Mouse (Mus musculus) myocyte (in vitro differentiated cells): ENCODE data around the gene Jmjd1c. TPM values are rescaled to one million over a fixed set of nuclear protein-coding genes. Genes with fewer than 3 reads are reported as not detected.

Source experiments
- H3K27me3 ChIP-seq: one replicate; pipeline ENCODE4 v1.6.1; 2011; ENCODE audit not compliant: control insufficient read depth, insufficient read depth, insufficient read length
- H3K36me3 ChIP-seq: one replicate; pipeline ENCODE4 v1.6.1; 2011; ENCODE audit not compliant: control insufficient read depth, insufficient read depth
- H3K4me2 ChIP-seq: one replicate; pipeline ENCODE4 v1.6.1; 2011; ENCODE audit warnings: low read depth, control low read depth
- H3K4me3 ChIP-seq: one replicate; pipeline ENCODE4 v1.5.1; 2011; ENCODE audit warnings: mild to moderate bottlenecking, control low read depth, moderate library complexity
- H3K79me2 ChIP-seq: one replicate; pipeline ENCODE4 v1.6.1; 2011; ENCODE audit not compliant: control insufficient read depth, insufficient read depth
- H3ac ChIP-seq: one replicate; pipeline ENCODE4 v1.6.1; 2011; ENCODE audit not compliant: control insufficient read depth, insufficient read length
- CEBPB ChIP-seq: IDR thresholded peaks from 2 replicates; pipeline ENCODE4 v1.6.1; 2011; ENCODE audit warnings: mild to moderate bottlenecking, moderate library complexity; ENCODE audit not compliant: poor library complexity, insufficient read depth, severe bottlenecking
- E2F4 ChIP-seq: IDR thresholded peaks from one replicate; pipeline ENCODE4 v1.6.1; 2011; ENCODE audit warnings: mild to moderate bottlenecking, control low read depth, moderate library complexity; ENCODE audit not compliant: insufficient read depth
- MAX ChIP-seq: IDR thresholded peaks from one replicate; pipeline ENCODE4 v1.6.1; 2011; ENCODE audit warnings: low read depth, mild to moderate bottlenecking, control low read depth
- MYOD1 ChIP-seq, 3 experiments: IDR thresholded peaks; one replicate each; pipeline ENCODE4 v1.6.1; 2011; ENCODE audit warnings: control low read depth in 2 of 3, low read depth in 2 of 3, mild to moderate bottlenecking in 2 of 3, moderate library complexity in 1 of 3; ENCODE audit not compliant: insufficient read length in 2 of 3, control insufficient read depth in 1 of 3
- MYOG ChIP-seq, 3 experiments: IDR thresholded peaks; one replicate each; pipeline ENCODE4 v1.6.1; 2011; ENCODE audit warnings: control low read depth in 2 of 3, low read depth in 2 of 3, mild to moderate bottlenecking in 2 of 3; ENCODE audit not compliant: insufficient read length in 2 of 3, control insufficient read depth in 1 of 3, insufficient read depth in 1 of 3
- POLR2A ChIP-seq: IDR thresholded peaks from one replicate; pipeline ENCODE4 v1.6.1; 2011; ENCODE audit warnings: low read depth, mild to moderate bottlenecking, control low read depth, moderate library complexity; ENCODE audit not compliant: insufficient read length
- POLR2AphosphoS2 ChIP-seq: IDR thresholded peaks from one replicate; pipeline ENCODE4 v1.6.1; 2011; ENCODE audit warnings: low read depth, control low read depth; ENCODE audit not compliant: insufficient read length
- REST ChIP-seq: IDR thresholded peaks from one replicate; pipeline ENCODE4 v1.6.1; 2011; ENCODE audit warnings: mild to moderate bottlenecking, control low read depth, moderate library complexity; ENCODE audit not compliant: insufficient read depth, insufficient read length
- SRF ChIP-seq: IDR thresholded peaks from one replicate; pipeline ENCODE4 v1.6.1; 2011; ENCODE audit warnings: low read depth; ENCODE audit not compliant: control insufficient read depth, insufficient read length
- TCF12 ChIP-seq: IDR thresholded peaks from one replicate; pipeline ENCODE4 v1.6.1; 2011; ENCODE audit warnings: mild to moderate bottlenecking, control low read depth; ENCODE audit not compliant: poor library complexity, insufficient read depth, severe bottlenecking
- TCF3 ChIP-seq: IDR thresholded peaks from one replicate; pipeline ENCODE4 v1.6.1; 2011; ENCODE audit warnings: low read depth, control low read depth; ENCODE audit not compliant: insufficient read length
- USF1 ChIP-seq: IDR thresholded peaks from one replicate; pipeline ENCODE4 v1.6.1; 2011; ENCODE audit warnings: low read depth, mild to moderate bottlenecking, control low read depth, moderate library complexity
- polyA plus RNA-seq: library from polyadenylated mRNA; unstranded; fragments of >200 nt; fragmentation: generic; extraction: Trizol; gene quantifications from one replicate; pipeline ENCODE4 v1.2.1, GENCODE M21; 2012; ENCODE audit warnings: missing spikeins

Jmjd1c gene
- polyA plus RNA-seq, 1 experiment = 5.6 TPM

DNA sequence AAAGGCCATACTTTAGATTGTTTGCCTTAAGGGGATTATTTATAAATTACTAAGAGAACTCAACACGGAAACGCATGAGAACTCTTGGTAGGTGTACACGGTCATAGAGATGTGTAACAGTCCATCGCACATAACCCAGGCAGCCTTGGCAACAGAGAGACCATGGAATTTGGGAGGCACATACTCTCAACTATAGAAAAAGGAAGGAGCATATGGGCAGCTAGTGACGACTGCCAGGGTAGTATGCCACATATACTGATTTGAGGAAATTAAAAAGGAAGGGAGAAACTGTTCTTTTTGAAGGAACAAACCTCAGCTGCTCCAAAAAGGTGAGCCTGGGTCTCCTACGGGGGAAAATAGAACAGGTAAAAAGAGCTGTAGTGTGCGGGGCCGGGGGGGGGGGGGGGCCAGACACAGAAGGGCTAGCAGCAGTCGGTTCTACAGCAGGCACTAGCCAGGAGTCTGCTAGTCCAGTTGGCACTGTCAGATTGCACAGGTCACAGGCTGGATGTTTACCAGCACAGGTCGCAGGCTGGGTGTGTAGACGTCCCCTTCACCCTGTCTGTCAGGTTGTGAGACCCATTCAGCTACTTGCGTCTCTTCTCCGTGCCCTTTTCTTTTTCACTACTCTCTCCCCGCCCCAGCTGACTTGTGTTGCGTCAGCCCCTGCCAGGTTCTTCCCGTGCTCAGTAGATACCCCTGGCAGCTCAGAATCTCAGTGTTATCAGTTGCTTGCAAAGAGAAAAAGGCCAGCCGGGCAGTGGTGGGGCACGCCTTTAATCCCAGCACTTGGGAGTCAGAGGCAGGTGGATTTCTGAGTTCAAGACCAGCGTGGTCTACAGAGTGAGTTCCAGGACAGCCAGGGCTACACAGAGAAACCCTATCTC, 9.6 kb downstream of the Jmjd1c start:
- Histone ChIP-seq H3K4me3 (no peak overlapping the region), H3K36me3 (peaks cover 5% of the 10 kb centered on the region), H3K79me2 (peaks cover 95% of the 10 kb centered on the region), H3ac (no peak overlapping the region), H3K27me3 (no peaks in the 10 kb centered on the region), H3K4me2 (no peak overlapping the region)
- no peak for TF ChIP-seq USF1
- TF ChIP-seq POLR2AphosphoS2 = no peak
- TF ChIP-seq REST = no peak
- TF ChIP-seq MYOD1 (IDR thresholded peaks at IDR 0.05; ENCODE audit: control insufficient read depth in 1 of 3, insufficient read length in 2 of 3, low read depth in 2 of 3) = no peak
- TF ChIP-seq E2F4 = no peak
- no peak for TF ChIP-seq TCF12
- no peak for TF ChIP-seq SRF
- TF ChIP-seq CEBPB = no peak
- TF ChIP-seq TCF3 = no peak
- no peak for TF ChIP-seq MAX
- no peak for TF ChIP-seq POLR2A

GRCm38 (mm10) chr10:67106400-67106799, 10.5 kb downstream of the Jmjd1c start:
- Histone ChIP-seq H3ac (no peak overlapping the region), H3K4me3 (no peak overlapping the region), H3K27me3 (no peaks in the 10 kb centered on the region), H3K4me2 (no peak overlapping the region), H3K79me2 (peaks cover 95% of the 10 kb centered on the region), H3K36me3 (peaks cover 5% of the 10 kb centered on the region)
- TF ChIP-seq CEBPB (no peak), POLR2A (no peak), TCF12 (no peak)

DNA sequence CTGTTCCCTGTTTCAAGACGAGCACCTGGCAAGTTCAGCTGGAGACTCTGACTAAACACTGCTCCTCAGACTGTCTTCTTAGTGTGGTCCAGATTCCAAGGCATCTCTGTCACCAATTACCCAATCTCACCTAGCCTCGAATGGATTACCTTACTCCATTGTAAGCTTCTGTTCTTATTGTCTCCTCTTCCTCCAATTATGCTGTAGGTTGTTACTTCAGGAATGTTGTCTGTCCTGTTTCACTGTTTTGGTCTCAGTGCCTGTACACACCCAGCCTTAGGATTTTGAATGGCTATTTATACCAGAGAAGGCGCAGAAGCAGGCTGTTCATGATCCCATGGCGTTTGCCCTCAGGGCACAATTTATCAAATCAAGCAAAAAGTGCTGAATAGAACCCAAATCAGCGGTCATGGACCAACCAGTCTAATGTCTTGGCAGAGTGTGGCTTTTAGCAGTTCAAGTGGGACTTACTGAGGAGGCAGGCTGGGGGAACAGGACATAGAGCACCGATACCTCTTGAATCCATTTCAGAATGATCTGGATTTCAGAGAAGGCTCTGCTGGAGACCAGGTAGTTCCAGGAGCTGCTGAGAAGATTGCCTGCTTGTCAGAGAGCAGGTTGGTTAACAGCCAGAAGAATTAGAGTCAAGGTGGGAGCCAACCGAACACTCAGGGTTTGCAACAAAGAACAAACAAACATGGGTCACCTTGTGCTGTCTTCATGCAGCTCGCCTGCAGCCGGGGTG, 11.3 kb downstream of the Jmjd1c start:
- Histone ChIP-seq H3ac (no peak overlapping the region), H3K27me3 (no peaks in the 10 kb centered on the region), H3K4me3 (no peak overlapping the region), H3K36me3 (peaks cover 5% of the 10 kb centered on the region), H3K79me2 (peaks cover 95% of the 10 kb centered on the region), H3K4me2 (no peak overlapping the region)
- no peak for TF ChIP-seq MAX
- TF ChIP-seq POLR2AphosphoS2 = no peak
- no peak for TF ChIP-seq TCF12
- no peak for TF ChIP-seq SRF
- no peak for TF ChIP-seq MYOD1 (IDR thresholded peaks at IDR 0.05; ENCODE audit: control insufficient read depth in 1 of 3, insufficient read length in 2 of 3, low read depth in 2 of 3)
- TF ChIP-seq REST = no peak
- no peak for TF ChIP-seq MYOG (IDR thresholded peaks at IDR 0.05; ENCODE audit: control insufficient read depth in 1 of 3, insufficient read depth in 1 of 3, insufficient read length in 2 of 3, low read depth in 2 of 3)
- TF ChIP-seq E2F4 = no peak
- TF ChIP-seq USF1 = no peak
- TF ChIP-seq POLR2A = no peak
- no peak for TF ChIP-seq TCF3
- no peak for TF ChIP-seq CEBPB

GRCm38 (mm10) chr10:67108096-67108495, 12.2 kb downstream of the Jmjd1c start:
- H3K4me3 ChIP-seq = no peak overlapping the region
- H3ac ChIP-seq = no peak overlapping the region
- H3K27me3 ChIP-seq = no peaks in the 10 kb centered on the region
- no peak for TF ChIP-seq TCF12
- TF ChIP-seq CEBPB = no peak
- TF ChIP-seq MYOD1 (IDR thresholded peaks at IDR 0.05; ENCODE audit: control insufficient read depth in 1 of 3, insufficient read length in 2 of 3, low read depth in 2 of 3) = no peak
- no peak for TF ChIP-seq SRF
- TF ChIP-seq MAX = no peak
- TF ChIP-seq POLR2A = no peak
- no peak for TF ChIP-seq REST
- TF ChIP-seq USF1 = no peak
- TF ChIP-seq POLR2AphosphoS2 = no peak
- TF ChIP-seq E2F4 = no peak
- TF ChIP-seq MYOG (IDR thresholded peaks at IDR 0.05; ENCODE audit: control insufficient read depth in 1 of 3, insufficient read depth in 1 of 3, insufficient read length in 2 of 3, low read depth in 2 of 3) = no peak
- no peak for TF ChIP-seq TCF3
- no peak overlapping the region for H3K4me2 ChIP-seq
- peaks cover 5% of the 10 kb centered on the region for H3K36me3 ChIP-seq
- H3K79me2 ChIP-seq = peaks cover 95% of the 10 kb centered on the region
